Mouse (Mus musculus) layer of hippocampus, adult 18-20 months (tissue): Measurements from ENCODE around the gene Cmtm7. TPM values are rescaled to one million over a fixed set of nuclear protein-coding genes. Genes with fewer than 3 reads are reported as not detected.

ENCODE experiments used
- DNase-seq, 2 experiments: peaks; one replicate each; pipeline ENCODE4 v3.0.0; 2022; ENCODE audit warnings: low spot score in 2 of 2
- total RNA-seq, 2 experiments: library from RNA; stranded (reverse); gene quantifications; 2 replicates each; pipeline ENCODE4 v1.2.3; 2021

The Cmtm7 gene
- total RNA-seq, 2 experiments from 2014 or later: 4.2 to 5.6 TPM

DNA sequence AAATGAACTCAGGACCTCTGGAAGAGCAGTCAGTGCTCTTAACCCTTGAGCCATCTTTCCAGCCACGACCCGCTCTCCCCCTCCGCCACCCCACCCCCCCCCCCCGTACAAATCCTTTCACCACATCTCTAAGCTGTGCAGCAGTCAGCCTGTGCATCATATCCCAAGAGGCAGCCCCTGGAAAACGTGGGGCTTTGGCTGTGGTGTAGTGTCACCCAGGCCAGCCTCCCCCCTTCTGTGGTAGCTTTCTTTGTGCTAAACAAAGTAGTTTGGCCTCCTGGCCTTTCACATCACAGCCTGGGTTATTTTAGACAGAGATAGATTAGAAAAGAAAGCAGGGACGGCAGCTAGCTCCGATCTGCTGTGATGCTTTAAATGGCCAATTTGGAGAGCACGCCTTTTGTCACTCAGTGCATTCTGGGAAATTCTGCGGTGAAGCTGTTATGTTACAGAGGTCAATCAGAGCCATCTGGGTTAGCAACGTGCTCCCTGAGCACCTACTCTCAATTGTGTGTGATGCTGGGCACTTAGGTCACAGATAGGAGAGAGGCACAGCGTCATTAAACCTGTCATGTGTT is 14.9 kb upstream of the Cmtm7 start:
- DNase-seq: no peak

DNA sequence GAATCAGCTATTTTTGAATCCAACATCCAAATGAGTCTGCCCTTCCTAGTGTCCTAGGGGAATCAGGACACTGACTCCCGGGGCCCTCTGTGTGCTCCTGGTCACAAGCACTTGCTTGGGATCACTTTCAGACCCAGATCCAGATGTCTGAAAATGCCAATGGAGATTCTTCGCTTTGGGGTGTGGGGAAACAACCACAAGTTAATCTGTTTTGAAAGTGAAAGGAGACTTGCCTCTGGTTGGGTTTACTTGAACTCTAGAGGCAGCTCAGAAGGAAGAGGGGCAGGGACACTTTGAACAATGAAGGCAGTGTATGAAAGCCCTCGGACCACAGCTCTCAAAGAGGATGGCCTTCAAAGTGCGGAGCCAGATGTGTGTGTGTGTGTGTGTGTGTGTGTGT is 12.8 kb upstream of the Cmtm7 start:
- no peak for DNase-seq

DNA sequence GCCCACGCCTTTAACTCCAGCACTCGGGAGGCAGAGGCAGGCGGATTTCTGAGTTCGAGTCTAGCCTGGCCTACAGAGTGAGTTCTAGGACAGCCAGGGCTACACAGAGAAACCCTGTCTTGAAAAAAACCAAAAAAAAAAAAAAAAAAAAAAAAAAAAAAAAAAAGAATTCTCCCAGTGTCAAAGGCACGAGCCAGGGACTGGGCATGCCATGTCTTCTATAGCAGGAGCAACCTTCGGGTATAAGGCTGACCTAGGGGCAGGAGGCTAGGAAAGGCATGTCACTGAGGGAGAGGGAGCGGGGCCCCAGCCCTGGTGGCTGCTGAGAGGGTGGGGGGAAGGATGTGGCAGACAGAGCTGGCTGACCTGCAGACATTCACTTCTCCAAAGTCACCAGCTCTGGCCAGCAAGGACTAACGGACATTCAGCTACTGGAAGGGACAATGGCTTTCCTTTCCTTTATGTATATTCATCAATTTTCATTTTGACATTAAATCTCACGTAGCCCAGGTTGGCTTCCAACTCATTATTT is 12.2 kb upstream of the Cmtm7 start:
- DNase-seq: no peak

DNA sequence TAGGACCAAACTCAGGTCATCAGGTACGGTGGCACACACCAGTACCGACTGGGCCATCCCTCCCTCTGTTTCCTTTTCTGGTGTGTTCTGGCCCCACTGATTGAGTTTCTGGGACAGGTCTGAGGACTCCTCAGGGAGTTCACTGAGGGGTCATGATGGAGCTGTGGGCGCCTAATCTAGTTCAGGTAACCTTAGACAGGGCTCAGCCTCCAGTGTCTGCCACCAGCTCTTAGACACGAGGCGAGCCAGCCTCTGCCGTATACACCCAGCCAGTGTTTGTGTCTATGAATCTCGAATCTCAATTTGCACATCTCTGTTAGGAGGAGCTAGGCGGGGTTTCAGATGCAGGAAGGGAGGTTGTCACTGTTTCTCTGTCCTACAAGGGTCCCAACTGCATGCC is 8.3 kb upstream of the Cmtm7 start:
- DNase-seq: no peak

DNA sequence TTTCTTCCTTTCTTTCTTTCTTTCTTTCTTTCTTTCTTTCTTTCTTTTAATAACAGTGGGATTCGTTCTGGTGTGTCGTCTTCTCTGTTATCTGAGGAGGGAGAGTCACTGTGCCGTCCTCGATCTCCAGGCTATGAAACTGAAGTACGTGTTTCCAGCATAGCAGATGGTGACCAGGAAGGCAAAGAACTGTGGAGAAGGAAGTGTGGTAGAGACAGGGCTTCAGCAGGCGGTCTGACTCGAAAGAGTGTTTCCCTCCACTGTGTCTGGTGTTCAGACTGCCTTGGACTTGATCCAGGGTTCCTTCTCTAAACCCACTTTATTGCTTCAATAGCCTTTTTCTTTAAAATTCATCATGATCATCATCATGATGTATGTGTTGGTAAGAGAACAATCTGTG is 7.9 kb upstream of the Cmtm7 start:
- peak in 1 of 2 experiments; percentile 20 for DNase-seq

DNA sequence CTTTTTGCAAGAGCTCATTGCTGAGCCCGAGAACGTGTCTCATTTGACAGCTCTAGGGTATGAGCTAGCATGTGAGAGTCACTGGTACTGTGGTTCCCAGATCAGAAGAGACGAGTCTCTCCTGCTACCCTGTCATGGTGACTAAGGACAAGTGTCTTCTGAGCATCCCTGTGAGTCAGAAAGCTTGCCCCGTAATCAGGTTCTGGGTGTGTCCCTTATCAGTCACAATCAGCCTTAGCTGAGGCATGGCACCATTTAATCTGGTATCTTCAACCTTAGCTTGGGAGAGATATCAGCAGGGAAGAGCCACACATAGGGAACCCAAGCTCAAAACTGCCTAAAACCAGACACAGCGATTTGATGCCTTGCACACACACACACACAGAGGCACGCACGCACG is 7.0 kb upstream of the Cmtm7 start:
- no peak for DNase-seq

DNA sequence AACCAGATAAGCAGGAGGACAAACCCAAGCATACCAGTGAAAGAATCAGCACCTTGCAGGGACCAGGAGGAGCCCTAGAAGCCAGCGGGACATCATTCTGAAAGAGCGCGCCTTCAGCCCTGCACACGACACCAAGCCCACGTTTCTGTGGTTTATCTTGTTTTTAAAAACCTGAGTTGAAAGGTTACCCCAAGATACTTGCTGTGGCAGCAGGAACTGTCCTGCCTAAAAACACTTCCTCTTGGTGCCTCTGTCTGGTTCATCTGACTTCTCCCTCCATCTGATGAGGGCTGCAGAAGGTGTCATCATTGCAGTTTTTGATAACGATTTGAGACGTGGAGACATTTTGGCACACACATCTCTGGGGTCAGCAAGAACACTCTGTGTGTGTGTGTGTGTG is 6.1 kb upstream of the Cmtm7 start:
- DNase-seq: no peak

DNA sequence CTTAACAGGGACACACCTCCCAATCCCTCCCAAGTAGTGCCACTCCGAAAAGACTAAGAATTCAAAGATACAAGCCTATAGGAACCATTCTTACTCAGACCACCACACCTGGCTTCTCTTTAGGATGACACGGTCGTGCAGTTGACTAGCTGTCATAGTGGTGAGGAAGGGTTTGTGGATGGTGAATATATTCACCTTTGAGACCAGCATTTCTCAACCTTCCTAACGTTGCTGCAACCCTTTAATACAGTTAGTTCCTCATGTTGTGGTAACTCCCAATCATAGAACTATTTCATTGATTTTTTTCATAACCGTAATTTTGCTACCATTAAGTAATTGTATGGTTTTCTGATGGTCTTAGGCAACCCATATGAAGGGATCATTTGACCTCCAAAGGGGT is 5.5 kb upstream of the Cmtm7 start:
- DNase-seq: no peak

DNA sequence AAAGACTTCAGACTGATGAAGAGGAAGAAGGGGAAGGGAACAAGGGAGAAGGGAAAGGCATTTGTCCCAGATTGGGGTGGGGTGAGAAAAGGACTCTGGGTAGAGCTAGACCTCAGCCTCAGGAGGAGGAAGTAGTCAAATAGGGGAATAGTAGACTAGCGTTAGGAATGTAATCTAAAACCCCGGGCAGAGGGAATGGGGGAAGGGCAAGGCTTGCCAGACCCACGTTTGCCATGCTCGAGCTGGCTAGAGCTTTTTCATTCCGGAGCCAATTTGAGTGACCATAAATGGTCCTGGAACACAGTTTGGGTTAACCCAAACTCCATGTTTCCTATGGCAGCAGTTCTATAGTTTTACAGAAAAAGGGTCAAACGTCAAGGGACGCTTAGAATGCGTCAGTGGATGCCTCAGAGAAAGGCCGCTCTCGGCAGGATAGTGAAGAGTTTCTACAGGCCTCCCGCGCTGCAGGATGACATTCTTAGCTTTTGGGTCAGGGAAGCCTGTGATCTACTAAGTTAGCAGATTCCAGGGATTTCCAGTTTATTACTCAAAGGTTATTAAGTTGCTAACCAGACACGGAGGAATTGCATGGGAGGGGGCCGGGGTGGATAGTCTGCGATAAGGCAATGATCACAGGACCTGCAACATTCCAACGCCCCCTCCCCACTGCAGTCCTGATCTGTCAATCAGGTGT is 3.9 kb upstream of the Cmtm7 start:
- no peak for DNase-seq

DNA sequence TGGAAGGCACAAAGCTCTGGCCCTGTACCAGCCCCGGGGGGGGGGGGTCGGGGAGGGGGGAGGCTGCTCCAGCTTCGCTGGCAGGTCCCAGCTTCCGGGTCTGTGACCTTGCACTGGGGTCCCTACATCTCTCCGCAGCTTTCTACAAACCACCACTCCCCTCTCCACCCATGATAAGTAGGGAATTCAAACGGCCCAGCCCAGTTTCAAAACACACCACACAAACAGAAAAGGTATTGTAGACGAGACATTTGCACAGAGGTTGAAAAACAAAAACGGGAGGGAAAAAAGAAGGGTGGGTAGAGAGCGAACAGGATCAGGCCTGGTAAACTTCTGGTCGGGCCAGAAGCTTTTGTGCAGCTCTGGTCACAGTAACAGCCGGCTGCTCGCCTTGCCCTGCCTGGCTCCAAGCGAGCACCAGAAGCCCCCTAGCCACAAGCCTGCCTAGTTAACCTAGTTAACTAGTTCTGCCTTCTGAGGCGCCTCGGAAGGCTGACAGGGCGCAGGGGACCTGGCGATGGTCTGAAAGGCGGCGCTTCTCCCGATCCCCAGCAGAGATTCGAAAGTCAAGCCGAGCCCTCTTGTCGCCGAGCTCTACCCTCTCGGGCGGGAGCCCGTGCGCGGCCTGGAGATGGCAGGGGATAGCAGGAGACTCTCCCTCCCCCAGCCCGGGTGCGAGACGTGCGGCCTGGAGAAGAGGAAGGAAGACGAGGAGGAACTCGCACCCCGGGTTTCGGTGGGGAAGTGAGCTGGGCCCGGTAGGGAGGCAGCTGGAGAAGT is 720 bp downstream of the Cmtm7 start:
- DNase-seq: peak in 1 of 2 experiments; percentile 26

DNA sequence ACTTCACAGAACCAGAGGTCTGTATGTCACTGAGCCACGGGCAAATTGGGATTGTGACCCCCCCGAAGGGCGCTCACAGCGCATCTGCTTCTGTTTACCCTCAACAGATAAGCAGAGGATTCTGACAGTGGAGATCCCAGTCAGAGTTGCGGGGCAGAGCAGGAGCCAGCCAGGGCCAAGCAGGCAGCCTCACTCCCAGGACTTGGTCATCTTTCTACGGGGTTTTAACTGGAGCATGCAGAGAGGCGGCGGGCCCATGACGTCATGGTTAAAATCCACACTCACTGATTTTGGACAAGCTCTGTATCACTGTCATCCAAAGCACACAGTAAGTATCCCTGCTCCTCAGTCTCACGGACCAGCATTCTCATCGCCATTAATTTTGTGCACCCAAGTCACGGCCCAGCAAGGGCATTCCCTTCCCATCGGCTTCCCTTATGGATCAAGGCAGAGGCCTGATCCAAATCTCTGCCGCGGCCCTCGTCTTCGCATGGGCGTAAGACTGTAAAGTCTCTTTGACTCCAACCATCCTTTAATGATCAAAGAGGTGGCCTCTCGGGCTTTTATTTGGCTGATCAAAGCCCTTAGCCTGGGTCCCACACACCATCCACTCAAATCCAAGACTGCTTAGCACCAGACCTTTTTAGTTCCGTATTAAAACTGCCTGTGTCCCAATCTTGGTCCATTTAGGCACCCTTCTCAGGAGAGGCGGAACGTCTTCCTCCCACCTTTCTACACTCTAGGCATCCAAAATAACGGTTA is 1.5 kb downstream of the Cmtm7 start:
- DNase-seq: no peak

DNA sequence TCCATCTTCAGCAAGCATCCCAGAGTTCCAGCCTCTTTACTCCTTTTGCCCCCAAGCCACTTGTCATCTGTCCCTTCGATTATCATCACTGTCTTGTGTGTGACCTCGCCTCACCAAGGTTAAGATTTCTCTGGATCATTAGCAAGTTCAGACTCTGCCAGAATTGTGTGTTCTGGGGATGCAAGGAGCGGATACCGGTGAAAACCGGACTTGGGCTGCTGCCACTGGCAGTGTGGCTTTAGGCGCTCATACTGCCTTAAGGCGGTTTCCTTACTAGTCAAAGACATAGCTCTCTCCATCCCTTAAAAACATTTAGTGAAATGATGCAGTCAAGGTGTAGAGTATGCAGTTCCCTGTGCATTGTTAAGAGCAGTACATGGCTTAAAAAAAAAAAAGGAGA is 2.8 kb downstream of the Cmtm7 start:
- no peak for DNase-seq

DNA sequence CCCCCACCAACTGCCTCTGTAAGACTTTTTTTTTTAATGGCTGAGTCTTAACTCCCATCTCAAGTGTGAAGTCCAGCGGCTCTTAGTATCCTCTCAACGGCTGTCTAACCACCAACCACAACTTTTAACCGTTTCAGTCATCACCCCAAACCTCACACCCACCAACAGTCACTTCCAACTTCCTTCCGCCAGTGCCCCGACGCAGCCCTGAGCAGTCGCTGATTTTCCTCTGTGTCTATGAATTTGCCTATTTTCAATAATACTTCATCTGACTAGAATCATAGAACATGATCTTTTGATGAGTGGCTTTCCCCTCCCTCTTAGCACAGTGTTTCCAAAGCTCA is 3.6 kb downstream of the Cmtm7 start:
- DNase-seq: no peak

DNA sequence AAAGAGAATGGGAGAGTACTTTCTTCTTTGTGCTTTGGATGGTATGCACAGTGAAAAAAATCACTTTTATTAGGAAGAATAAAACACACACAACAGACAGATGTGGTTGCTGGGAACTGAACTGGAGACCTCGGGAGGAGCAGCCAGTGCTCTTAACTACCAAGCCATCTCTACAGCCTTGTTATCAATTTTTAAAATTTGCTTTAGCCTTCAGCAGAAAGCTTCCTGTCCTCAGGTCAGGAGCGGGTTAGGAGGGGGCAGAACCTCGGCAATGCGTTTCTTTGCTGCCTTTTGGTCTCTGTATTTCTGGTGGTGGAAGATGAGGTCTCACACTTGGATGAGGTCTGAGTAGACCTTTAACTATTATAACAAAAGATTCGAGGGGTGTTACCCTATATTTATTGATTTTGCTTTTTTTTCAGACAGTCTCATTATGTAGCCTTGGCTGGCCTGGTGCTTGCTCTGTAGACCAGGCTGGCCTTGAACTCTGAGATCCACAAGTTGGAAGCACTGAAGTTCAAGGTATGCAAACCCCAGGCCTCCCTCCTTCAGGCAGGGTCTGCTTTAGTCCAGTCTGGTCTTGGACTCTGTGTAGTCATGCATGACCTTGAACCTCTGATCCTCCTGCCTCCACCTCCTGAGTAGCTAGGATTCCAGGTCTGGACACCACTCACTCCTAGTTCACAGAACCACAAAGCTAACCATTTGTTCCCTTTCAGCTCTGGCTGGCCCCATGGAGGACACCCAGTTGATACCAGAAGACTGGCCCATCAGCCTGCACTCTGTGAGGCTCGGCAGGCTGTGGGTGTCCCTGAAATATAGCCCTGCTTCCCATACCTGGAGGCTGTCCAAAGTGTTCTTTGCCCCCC is 4.2 kb downstream of the Cmtm7 start:
- DNase-seq: no peak

DNA sequence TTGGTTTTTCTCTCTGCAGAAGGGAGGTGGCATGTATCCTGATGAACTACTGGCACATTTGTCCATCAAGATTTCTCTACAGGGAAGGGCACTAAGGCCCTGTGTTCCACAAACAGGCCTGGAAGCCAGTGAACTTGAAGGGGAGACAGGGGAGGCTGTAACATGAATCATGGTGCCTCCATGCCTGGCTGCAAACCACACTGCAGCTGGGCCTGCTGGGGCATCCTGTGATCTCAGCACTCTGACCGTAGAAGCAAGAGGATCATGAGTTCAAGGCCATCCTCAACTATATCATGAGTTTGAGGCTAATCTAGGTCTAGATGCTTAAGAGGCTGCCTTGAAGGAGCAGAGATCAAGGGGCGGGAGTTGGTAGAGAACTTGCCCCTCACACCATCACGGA is 5.3 kb downstream of the Cmtm7 start:
- no peak for DNase-seq

DNA sequence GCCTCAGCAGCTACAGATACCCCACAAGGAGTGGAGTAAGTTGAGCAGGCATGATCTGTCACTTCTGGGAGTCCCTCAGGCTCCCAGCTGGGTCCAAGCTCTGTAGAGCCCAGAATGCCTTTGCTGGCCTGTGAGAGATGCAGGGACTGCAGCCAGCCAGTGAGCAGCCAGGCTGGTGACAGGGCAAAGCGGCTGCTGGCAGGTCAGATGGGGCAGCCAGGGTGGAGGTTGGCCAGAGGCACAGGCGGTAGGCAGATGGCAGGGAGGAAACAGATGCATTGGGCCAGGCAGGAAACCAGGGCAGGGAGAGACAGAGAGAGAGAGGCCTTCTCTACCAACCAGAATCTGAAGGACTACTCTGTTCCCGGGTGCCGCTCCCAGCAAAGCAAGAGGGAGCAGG is 6.4 kb downstream of the Cmtm7 start:
- DNase-seq: no peak

DNA sequence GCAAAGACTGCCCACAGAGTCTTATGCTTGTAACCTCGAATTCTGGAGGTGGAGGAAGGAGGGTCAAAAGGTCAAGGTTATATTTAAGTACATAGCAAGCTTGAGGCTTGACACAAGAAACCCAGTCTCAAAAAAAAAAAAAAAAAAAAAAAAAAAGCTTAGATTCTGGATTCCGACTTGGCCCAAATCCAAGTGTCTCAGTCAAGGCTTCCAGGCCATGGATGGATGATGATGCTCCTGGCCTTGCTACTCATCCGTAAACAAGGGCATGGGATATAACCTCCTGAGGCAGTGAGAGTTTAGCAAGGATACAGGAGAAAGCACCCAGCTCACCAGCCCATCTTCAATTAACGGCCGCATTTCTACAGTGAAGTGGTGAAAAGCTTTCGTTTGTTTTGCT is 7.0 kb downstream of the Cmtm7 start:
- no peak for DNase-seq

DNA sequence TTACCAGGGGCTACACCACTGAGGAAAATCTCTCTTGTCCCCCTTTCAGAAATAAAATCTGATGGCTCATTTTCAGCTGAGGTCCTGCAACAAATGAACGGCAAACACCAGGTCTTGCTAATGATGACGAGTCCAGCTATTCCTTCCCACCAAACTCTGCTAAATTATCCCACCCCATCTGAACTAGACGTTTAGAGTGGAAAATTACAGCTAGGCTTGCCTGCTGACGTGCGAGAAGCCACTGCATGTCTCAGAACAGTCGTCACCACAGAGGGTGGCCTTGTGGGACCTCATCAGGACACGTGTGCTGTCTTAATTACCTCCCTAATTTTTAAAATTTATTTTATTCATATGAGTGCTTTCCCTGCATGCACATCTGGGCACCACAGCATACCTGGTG is 10.1 kb downstream of the Cmtm7 start:
- no peak for DNase-seq

DNA sequence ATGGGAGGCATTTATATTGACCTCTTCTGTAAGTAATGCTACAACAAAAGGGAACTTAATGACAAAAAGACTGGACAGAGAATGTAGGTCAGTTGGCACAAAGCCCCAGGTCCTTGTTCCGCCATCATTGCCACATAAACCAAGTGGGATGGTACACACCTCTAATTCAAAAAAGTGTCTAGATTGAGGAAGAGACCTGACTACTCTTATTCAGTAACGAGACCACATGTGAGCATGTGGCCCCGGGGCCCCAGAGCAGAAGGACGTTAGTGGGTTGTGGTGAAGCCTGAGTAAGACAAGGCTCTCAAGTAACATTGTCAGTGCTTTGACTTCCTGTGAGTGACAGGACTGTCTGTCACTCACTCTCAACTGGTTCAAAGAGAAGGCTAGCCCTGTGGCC is 11.4 kb downstream of the Cmtm7 start:
- no peak for DNase-seq

DNA sequence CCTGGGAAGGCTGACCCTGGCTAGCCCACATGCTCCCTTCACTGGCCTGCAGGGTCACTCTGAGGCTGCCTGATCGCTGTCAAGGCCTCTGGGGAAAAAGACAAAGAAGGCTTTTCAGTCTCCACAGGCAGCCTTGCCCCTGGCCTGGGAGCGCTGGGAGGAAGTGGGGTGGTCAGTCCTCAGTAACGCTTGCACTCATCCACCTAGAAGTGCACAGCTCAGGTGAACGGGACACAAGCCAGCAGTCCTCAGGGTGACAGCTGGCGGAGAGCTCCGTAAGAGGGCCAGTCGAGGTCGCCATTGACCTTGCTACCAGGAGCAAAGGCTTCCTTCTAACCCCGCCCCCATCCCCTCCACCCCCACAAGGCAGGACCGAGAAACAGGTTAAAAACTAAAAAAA is 13.6 kb downstream of the Cmtm7 start:
- DNase-seq: no peak

DNA sequence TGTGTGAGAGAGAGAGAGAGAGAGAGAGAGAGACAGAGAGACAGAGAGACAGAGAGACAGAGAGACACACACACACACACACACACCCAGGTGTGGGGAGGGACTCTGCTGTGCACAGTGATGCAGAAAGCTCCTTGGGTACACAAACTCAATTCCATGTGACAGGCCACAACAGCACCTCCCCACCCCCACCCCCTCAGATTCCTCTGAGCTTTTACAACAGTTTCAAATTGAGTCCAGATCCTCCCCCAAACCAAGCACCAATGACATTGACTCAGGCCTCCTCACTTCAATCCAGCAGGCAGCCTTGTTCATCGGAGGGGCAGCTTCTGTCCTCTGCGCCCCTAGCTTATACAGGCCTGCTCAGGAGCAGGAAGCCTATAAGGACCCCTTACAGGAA is 14.1 kb downstream of the Cmtm7 start:
- DNase-seq: no peak
